Mouse (Mus musculus) kidney, adult 2 months (tissue): ENCODE measurements around the gene Crtc3.

ENCODE experiments used
- CTCF ChIP-seq: fragments of 200-500 bp; conservative IDR thresholded peaks from 2 replicates; pipeline ENCODE4 v1.5.1; 2011; ENCODE audit warnings: low read depth, mild to moderate bottlenecking, control low read depth, low read length, moderate library complexity, mixed read lengths; ENCODE audit not compliant: insufficient read depth, insufficient read length
- POLR2A ChIP-seq: fragments of 200-500 bp; IDR thresholded peaks from one replicate; pipeline ENCODE4 v1.6.1; 2011; ENCODE audit warnings: low read depth, low read length, control low read depth

DNA sequence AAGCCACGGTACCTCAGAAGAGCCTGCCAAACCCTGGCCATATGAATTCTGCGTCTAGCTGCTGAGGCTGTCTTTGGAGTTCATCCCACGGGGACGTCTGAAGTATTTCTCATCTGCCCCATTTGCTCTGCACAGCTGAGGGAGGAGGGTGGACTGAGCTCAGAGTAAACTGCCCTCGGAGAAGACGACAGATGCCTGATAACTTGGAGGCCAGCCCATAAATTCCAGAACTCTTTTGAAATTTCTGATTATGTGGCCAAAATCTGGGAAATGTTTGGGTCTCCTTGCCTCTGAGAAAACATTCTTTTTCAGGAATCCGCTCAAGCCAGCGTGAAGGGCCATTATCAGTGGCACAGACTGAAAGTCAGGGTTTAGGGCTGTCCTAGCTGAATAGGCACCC is 30.8 kb downstream of the Crtc3 start:
- no peak for TF ChIP-seq POLR2A
- TF ChIP-seq CTCF = no peak
